Mouse (Mus musculus): ENCODE data around the gene Tmem59. TPM values are rescaled to one million over a fixed set of nuclear protein-coding genes. Genes with fewer than 3 reads are reported as not detected.

The Tmem59 gene
- polyA plus RNA-seq, 1 experiment from 2014 or later, result 560 TPM

GRCm38 (mm10) chr4:107249471-107249870, 71.3 kb downstream of the Tmem59 start:
- ATAC-seq, result no peak
- H3K9me3 ChIP-seq (ENCODE audit: control insufficient read depth), result no peaks in the 10 kb centered on the region
- H3K27me3 ChIP-seq (replicated peaks; ENCODE audit: control insufficient read depth, insufficient read depth, low read length), result no peaks in the 10 kb centered on the region
- no peak for TF ChIP-seq CTCF (IDR thresholded peaks at IDR 0.05; ENCODE audit: low read depth)
- H3K4me2 ChIP-seq (replicated peaks; ENCODE audit: low read depth), result no peak overlapping the region
- H3K27ac ChIP-seq (ENCODE audit: low read depth, low read length), result no peak overlapping the region
- WGBS, result 38% methylated on average over 2 of the region's 2 CpGs
- peaks cover 13% of the 10 kb centered on the region for H3K4me1 ChIP-seq (replicated peaks; ENCODE audit: control insufficient read depth, insufficient read depth, low read length)
- H3K4me3 ChIP-seq (ENCODE audit: low read depth, low read length), result no peak overlapping the region
- no peaks in the 10 kb centered on the region for H3K36me3 ChIP-seq (ENCODE audit: control insufficient read depth, insufficient read depth)
- no peak overlapping the region for H3K9ac ChIP-seq (ENCODE audit: low read depth, low read length)

GRCm38 (mm10) chr4:107250494-107250893, 72.3 kb downstream of the Tmem59 start:
- Histone ChIP-seq H3K4me1 (replicated peaks; ENCODE audit: control insufficient read depth, insufficient read depth, low read length) (peaks cover 15% of the 10 kb centered on the region), H3K27ac (ENCODE audit: low read depth, low read length) (no peak overlapping the region), H3K4me3 (ENCODE audit: low read depth, low read length) (no peak overlapping the region), H3K9ac (ENCODE audit: low read depth, low read length) (no peak overlapping the region), H3K9me3 (ENCODE audit: control insufficient read depth) (no peaks in the 10 kb centered on the region), H3K4me2 (replicated peaks; ENCODE audit: low read depth) (no peak overlapping the region), H3K27me3 (replicated peaks; ENCODE audit: control insufficient read depth, insufficient read depth, low read length) (no peaks in the 10 kb centered on the region), H3K36me3 (ENCODE audit: control insufficient read depth, insufficient read depth) (no peaks in the 10 kb centered on the region)
- ATAC-seq, result no peak
- WGBS, result 19% methylated on average over 4 of the region's 4 CpGs
- peak; percentile 87 for TF ChIP-seq CTCF (IDR thresholded peaks at IDR 0.05; ENCODE audit: low read depth)

Other genes starting within 250 kb of the Tmem59 start
- 51.4 and 52.8 TPM in 2 replicates for gene Mrpl37, start 111.5 kb upstream of the Tmem59 start, polyA plus RNA-seq (2015; fragmentation: Nextera tagmentation; extraction: Ambion mirVana)
- 3.6 and 4.0 TPM in 2 replicates for gene Cyb5rl, start 111.4 kb upstream of the Tmem59 start, polyA plus RNA-seq (2015; fragmentation: Nextera tagmentation; extraction: Ambion mirVana)
- gene Cdcp2, start 81.5 kb upstream of the Tmem59 start, polyA plus RNA-seq (2015; fragmentation: Nextera tagmentation; extraction: Ambion mirVana), result not detected in 2 replicates
- 16.6 and 17.7 TPM in 2 replicates for gene Tceanc2, start 717 bp downstream of the Tmem59 start, polyA plus RNA-seq (2015; fragmentation: Nextera tagmentation; extraction: Ambion mirVana)
- gene Ldlrad1, start 30.8 kb downstream of the Tmem59 start, polyA plus RNA-seq (2015; fragmentation: Nextera tagmentation; extraction: Ambion mirVana), result not detected in 2 replicates
- gene Lrrc42, start 75.1 kb downstream of the Tmem59 start, polyA plus RNA-seq (2015; fragmentation: Nextera tagmentation; extraction: Ambion mirVana), result 27.7 and 29.5 TPM in 2 replicates
- gene Hspb11, start 75.2 kb downstream of the Tmem59 start, polyA plus RNA-seq (2015; fragmentation: Nextera tagmentation; extraction: Ambion mirVana), result 25.5 and 27.0 TPM in 2 replicates
- gene Dio1, start 128.8 kb downstream of the Tmem59 start, polyA plus RNA-seq (2015; fragmentation: Nextera tagmentation; extraction: Ambion mirVana), result 59.7 and 67.4 TPM in 2 replicates
- gene Yipf1, start 136.0 kb downstream of the Tmem59 start, polyA plus RNA-seq (2015; fragmentation: Nextera tagmentation; extraction: Ambion mirVana), result 127 and 147 TPM in 2 replicates
- gene Ndc1, start 189.4 kb downstream of the Tmem59 start, polyA plus RNA-seq (2015; fragmentation: Nextera tagmentation; extraction: Ambion mirVana), result 7.0 and 7.4 TPM in 2 replicates